Mouse (Mus musculus) embryonic facial prominence, embryonic 14.5 days (tissue): ENCODE results near the gene Swsap1. TPM values are rescaled to one million over a fixed set of nuclear protein-coding genes. Genes with fewer than 3 reads are reported as not detected.
A peak's percentile ranks its signal among the peaks of the same experiment; 100 is the strongest.

Experiments
- ATAC-seq: fragments of 200-750 bp; cut with Nextera tagmentation; 2 replicates; pipeline ENCODE4 v1.8.0; 2017; ENCODE audit warnings: low read depth, moderate number of reproducible peaks, moderate TSS enrichment
- DNase-seq: peaks from one replicate; pipeline ENCODE4 v3.0.0-alpha.2; 2015; ENCODE audit warnings: low spot score
- H3K27ac ChIP-seq: fragments of 300-500 bp; sonication (generic); replicated peaks from 2 replicates; pipeline ENCODE4 v1.5.1; 2014; ENCODE audit warnings: low read depth, mild to moderate bottlenecking, low read length, moderate library complexity
- H3K27me3 ChIP-seq: fragments of 300-500 bp; sonication (generic); replicated peaks from 2 replicates; pipeline ENCODE4 v1.6.1; 2014; ENCODE audit warnings: low read length; ENCODE audit not compliant: control insufficient read depth, insufficient read depth
- H3K36me3 ChIP-seq: fragments of 300-500 bp; sonication (generic); 2 replicates; pipeline ENCODE4 v1.6.1; 2014; ENCODE audit warnings: low read length, mixed read lengths; ENCODE audit not compliant: control insufficient read depth, insufficient read depth
- H3K4me1 ChIP-seq: fragments of 300-500 bp; sonication (generic); 2 replicates; pipeline ENCODE4 v1.6.1; 2014; ENCODE audit warnings: antibody characterized with exemption, low read length; ENCODE audit not compliant: control insufficient read depth, insufficient read depth
- H3K4me2 ChIP-seq: fragments of 300-500 bp; sonication (generic); 2 replicates; pipeline ENCODE4 v1.6.1; 2014; ENCODE audit warnings: low read depth, mild to moderate bottlenecking, low read length, moderate library complexity, mixed read lengths
- H3K4me3 ChIP-seq: fragments of 300-500 bp; sonication (generic); 2 replicates; pipeline ENCODE4 v1.5.1; 2014; ENCODE audit warnings: low read depth, mild to moderate bottlenecking, low read length
- H3K9ac ChIP-seq: fragments of 300-500 bp; sonication (generic); 2 replicates; pipeline ENCODE4 v1.6.1; 2014; ENCODE audit warnings: low read depth, mild to moderate bottlenecking, low read length, moderate library complexity, mixed read lengths
- H3K9me3 ChIP-seq: fragments of 300-500 bp; sonication (generic); 2 replicates; pipeline ENCODE4 v1.6.1; 2016; ENCODE audit warnings: low read length; ENCODE audit not compliant: control insufficient read depth
- WGBS: fragments of 180-500 bp; shearing (Covaris S2); extraction: QIAGEN DNeasy Blood & Tissue Kit; methylation state at CpG from one replicate; pipeline ENCODE4 v1.1.7; 2014; 5-methylcytosine and 5-hydroxymethylcytosine counted together
- polyA plus RNA-seq: library from polyadenylated mRNA; unstranded; fragments of >200 nt; fragmentation: Nextera tagmentation; extraction: Ambion mirVana; gene quantifications from 2 replicates; pipeline ENCODE4 v1.2.1, GENCODE M21; 2014

The Swsap1 gene
- polyA plus RNA-seq, 1 experiment from 2014 or later: 9.5 TPM

DNA sequence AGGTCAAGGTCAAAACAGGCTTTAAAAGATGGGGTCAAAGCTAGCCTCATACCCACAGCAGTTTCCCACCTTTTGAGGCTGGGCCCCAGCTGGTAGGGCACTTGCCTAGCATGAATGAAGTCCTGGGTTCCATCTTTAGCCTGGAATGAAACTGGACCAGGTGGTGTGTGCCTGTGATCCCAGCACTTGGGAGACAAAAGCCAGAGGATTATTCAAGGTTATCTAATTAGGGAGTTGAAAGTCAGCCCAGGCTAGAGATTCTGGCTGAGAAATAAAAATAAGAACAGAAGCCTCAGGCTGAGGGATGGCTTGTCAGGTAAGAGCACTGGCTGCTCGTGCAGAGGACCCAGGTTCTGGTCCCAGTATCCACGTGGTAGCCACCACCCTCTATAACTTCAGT is 23.5 kb upstream of the Swsap1 start:
- H3K27ac ChIP-seq: no peak overlapping the region
- no peaks in the 10 kb centered on the region for H3K36me3 ChIP-seq

DNA sequence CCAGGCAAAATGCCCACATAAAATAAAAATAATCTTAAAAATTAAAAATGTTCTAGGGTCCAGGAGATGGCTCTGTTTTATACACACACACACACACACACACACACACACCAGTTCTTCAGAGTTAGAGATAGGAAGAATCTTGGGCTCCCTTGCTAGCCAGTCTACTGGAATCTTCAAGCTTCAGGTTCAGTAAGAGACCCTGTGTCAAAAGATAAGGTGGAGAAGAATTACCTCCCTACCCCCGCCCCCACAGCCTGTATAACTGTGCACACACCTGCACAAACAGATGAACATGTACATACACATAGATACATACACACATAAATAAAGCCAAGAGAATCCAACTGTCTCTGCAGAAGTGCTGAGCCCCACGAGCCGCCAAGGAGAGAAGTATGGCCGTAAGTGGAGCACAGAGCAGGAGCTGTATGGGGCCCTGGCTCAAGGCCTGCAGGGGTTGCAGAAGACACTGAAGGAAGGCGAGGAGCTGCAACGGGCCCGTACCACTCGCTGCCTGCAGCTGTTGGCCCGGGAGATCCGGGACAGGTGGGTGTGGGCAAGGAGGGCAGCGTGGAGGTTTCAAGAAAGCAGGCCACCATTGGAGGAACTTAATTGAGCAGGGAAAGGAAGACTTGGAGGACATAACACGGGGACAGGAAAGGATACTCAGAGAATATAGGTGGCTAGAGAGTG is 23.0 kb upstream of the Swsap1 start:
- no peak overlapping the region for H3K4me3 ChIP-seq
- no peak overlapping the region for H3K27ac ChIP-seq
- 52% methylated on average over 12 of the region's 12 CpGs for WGBS
- H3K4me2 ChIP-seq: no peak overlapping the region
- no peak overlapping the region for H3K9ac ChIP-seq
- no peaks in the 10 kb centered on the region for H3K27me3 ChIP-seq
- ATAC-seq: no peak
- H3K4me1 ChIP-seq: no peaks in the 10 kb centered on the region; the same call in 1 of the 2 replicates
- H3K36me3 ChIP-seq: no peaks in the 10 kb centered on the region
- H3K9me3 ChIP-seq: no peaks in the 10 kb centered on the region
- DNase-seq: no peak

More for the DNA sequence above, 23.5 kb upstream of the Swsap1 start:
- no peak overlapping the region for H3K4me3 ChIP-seq
- ATAC-seq: no peak
- no peak overlapping the region for H3K4me2 ChIP-seq
- WGBS: 62% methylated on average over 2 of the region's 2 CpGs
- H3K9ac ChIP-seq: no peak overlapping the region
- no peak for DNase-seq
- no peaks in the 10 kb centered on the region; the same call in 1 of the 2 replicates for H3K4me1 ChIP-seq
- H3K27me3 ChIP-seq: no peaks in the 10 kb centered on the region
- no peaks in the 10 kb centered on the region for H3K9me3 ChIP-seq

DNA sequence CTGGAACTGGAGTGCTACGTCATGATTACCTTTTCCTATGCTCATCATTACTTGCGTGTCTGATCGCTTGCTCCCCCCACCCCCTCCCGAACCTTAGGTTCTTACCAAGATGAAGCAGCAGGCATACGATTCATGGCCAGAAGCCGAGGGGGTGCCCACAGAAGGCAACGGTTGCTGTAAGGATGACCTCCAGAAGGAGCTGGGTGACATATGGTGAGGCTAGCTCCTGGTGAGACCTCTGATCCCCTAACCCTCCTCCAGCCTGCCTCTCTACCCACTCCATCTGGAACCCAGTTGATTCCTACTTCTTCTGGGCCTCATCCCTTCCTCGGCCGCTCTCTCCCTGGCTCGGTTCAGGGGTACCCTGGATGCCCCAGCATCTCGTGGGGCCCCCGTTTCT is 21.5 kb upstream of the Swsap1 start:
- Histone ChIP-seq H3K9me3 (no peaks in the 10 kb centered on the region), H3K4me2 (no peak overlapping the region), H3K27ac (no peak overlapping the region), H3K9ac (no peak overlapping the region), H3K36me3 (no peaks in the 10 kb centered on the region), H3K4me3 (no peak overlapping the region), H3K27me3 (no peaks in the 10 kb centered on the region), H3K4me1 (no peaks in the 10 kb centered on the region; the same call in 1 of the 2 replicates)
- ATAC-seq: no peak
- WGBS: 93% methylated on average over 12 of the region's 12 CpGs
- no peak for DNase-seq

DNA sequence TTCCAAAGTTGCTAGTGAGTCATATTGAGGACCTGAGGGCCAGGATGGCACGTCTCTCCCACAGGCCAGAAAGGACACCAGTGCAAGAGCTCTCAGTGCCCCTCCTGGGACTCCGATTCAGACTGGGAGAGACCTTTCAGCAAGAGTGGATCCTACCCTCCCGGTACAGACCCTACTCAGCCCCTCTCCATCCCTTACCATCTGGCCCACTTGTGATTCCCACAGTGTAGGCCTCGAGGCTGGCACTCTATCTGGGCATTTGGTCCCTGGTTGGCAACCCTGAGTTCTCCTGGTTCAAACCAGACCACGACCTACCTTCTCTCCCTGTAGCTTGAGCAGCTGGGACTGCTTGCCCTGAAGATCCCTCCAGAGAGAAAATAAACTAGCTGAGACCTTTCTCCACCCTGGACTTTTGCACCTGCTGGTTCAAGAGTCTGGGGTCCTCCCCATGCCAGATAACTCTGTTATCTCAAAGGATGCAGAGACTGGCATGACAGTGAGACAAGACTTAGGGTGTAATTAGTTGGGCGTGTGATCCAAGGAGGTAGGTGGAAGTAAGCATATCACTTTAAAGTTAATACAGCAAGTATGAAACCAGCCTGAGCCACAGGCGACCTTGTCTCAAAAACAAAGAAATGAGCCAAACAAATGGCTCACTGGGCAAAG is 20.0 kb upstream of the Swsap1 start:
- Histone ChIP-seq H3K4me3 (no peak overlapping the region), H3K9ac (no peak overlapping the region), H3K4me1 (no peaks in the 10 kb centered on the region; the same call in 1 of the 2 replicates), H3K27ac (no peak overlapping the region), H3K9me3 (no peaks in the 10 kb centered on the region), H3K36me3 (no peaks in the 10 kb centered on the region), H3K27me3 (no peaks in the 10 kb centered on the region), H3K4me2 (no peak overlapping the region)
- ATAC-seq (no peak), DNase-seq (no peak)
- WGBS: 80% methylated on average over 7 of the region's 7 CpGs

DNA sequence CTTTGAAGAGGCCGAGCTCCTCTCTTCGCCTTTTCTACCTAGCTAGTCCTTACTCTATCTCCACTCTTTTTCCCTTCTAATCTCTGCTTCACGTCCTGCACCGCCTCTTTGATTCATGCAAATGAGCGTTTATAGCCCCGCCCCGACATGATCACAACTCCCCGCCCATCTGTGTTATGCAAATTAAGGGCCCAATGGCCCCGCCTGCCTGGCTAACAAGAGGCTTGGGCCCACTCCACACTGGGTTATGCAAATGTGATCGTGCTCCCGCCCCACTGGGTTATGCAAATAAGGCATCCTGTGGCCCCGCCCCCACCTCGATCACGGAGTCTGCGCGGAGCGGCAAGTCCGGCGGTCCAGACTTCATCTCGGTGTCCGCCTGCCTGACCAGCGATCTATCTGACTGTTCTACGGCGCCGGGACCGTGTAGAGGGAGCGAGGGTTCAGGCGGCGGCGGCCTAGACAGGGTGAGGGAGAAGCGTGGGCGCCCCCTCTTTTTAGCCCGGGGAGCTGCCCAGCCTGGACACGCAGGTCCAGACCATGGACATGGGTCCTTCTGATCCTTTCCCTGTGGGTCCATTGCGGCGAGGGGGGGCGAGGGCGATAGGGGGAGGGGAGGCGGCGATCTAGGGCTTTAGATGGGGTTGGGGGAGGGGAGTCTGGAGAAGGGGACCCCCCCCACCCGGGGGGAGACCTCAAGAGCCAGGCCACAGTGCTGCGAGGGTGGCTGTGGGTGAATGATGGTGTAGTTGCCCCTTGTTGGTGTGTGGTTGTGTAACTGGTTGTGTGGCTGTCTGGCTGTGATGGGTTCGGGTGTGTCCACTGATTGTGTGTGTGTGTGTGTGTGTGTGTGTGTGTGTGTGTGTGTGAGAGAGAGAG is 18.6 kb upstream of the Swsap1 start, which contains the start of gene Plppr2:
Gene Plppr2, plus strand, starts transcription at position 342 of the 879 bp plus-strand sequence.
- Histone ChIP-seq H3K36me3 (no peaks in the 10 kb centered on the region), H3K27ac (0 out of 2 replicates have a peak within 1 kb of the TSS, but pooled peaks have one; percentile 15), H3K27me3 (no peaks in the 10 kb centered on the region), H3K9me3 (no peaks in the 10 kb centered on the region), H3K9ac (peak within 1 kb of the TSS; percentile 74), H3K4me2 (peak within 1 kb of the TSS; percentile 59), H3K4me3 (peak within 1 kb of the TSS; percentile 55), H3K4me1 (no peaks in the 10 kb centered on the region; the same call in 1 of the 2 replicates)
- DNase-seq: peak; percentile 99
- ATAC-seq: peak; percentile 97
- 2% methylated on average over 32 of the region's 43 CpGs for WGBS

DNA sequence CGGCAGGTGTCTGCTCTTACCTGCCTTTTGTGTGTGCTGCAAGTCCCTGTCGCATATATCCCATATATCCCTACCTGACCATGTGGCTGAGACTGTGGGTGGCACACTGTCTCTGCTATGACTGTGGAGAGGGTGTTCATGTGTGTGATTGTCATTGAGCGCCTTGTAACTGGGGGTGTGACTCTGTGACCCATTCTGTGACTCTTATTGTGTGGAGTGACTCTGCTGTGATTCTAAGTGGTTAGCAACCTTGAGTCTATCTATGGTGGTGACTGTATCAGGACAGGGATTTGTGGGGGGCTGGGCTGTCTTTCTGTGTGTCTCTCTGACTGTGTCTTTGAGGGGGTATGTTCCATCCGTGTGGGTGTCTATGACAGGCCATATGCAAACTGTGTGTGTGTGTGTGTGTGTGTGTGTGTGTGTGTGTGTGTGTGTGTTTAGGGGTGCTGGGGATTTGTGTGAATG is 17.8 kb upstream of the Swsap1 start:
- Histone ChIP-seq H3K36me3 (no peaks in the 10 kb centered on the region), H3K4me3 (peak overlapping the region; percentile 55), H3K27ac (no peak overlapping the region), H3K9ac (peak overlapping the region; percentile 74; the same call in 1 of the 2 replicates), H3K4me1 (no peaks in the 10 kb centered on the region; the same call in 1 of the 2 replicates), H3K9me3 (no peaks in the 10 kb centered on the region), H3K27me3 (no peaks in the 10 kb centered on the region), H3K4me2 (peak overlapping the region; percentile 59)
- DNase-seq (no peak), ATAC-seq (no peak)
- WGBS: 76% methylated on average over 4 of the region's 4 CpGs

DNA sequence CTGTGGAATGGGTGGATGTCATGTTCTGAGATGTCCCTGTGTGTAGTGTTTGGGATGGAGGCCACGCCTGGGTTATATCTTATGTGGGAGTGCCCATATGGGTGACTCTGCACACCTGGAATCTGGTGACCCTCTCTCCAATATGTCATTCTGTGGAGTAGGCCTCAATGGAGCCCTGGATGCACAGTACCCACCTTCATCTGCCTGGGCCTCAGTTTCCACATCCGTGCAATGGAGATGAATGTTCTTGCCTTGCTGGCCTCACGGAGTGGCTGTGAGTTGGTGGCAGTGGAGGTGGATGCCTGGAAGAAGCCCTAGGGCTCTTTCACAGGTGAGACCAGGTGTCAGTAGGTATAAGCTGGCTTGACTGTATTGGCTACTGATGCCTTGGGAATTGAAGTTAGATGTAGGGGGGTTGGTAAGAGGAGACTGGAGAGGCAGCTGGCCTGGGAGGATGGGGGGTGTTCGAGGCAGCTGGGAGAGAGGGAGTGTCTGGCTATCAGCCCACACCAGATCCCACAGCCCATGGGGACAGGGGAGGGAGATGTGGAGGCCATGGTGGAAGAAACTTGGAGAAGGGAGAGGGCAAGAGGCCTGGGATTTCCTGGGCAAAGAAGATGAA is 17.2 kb upstream of the Swsap1 start:
- DNase-seq: no peak
- Histone ChIP-seq H3K9me3 (no peaks in the 10 kb centered on the region), H3K4me2 (no peak overlapping the region), H3K4me1 (no peaks in the 10 kb centered on the region; the same call in 1 of the 2 replicates), H3K27me3 (no peaks in the 10 kb centered on the region), H3K27ac (no peak overlapping the region), H3K9ac (no peak overlapping the region), H3K36me3 (no peaks in the 10 kb centered on the region), H3K4me3 (no peak overlapping the region)
- 85% methylated on average over 4 of the region's 4 CpGs for WGBS
- ATAC-seq: no peak

DNA sequence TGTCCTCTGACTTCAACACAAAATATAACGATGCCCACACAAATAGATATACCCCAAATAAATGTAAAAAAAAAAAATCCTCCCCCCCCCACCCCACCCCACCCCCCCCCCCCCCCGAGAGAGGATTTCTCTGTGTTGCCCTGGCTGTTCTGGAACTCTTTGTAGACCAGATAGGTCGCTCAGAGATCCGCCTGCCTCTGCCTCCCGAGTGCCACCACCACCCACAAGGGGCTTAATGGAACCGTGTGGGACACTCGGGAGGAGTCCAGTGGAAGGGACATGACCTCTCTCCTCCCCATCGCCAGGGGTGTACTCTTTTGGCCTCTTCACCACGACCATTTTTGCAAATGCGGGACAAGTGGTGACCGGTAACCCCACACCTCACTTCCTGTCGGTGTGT is 12.5 kb upstream of the Swsap1 start:
- ATAC-seq (no peak), DNase-seq (no peak)
- no peak overlapping the region for H3K4me3 ChIP-seq
- H3K9me3 ChIP-seq: no peaks in the 10 kb centered on the region
- H3K27ac ChIP-seq: no peak overlapping the region
- no peaks in the 10 kb centered on the region for H3K4me1 ChIP-seq
- no peak overlapping the region for H3K4me2 ChIP-seq
- WGBS: 82% methylated on average over 4 of the region's 12 CpGs
- H3K36me3 ChIP-seq: 0 out of 2 replicates have a peak, but pooled peaks cover 3% of the 10 kb centered on the region
- H3K27me3 ChIP-seq: peaks cover 3% of the 10 kb centered on the region; the same call in 1 of the 2 replicates
- H3K9ac ChIP-seq: no peak overlapping the region
